Mouse (Mus musculus) liver, postnatal 0 days (tissue): Measurements from ENCODE around the gene Nell1. TPM values are rescaled to one million over a fixed set of nuclear protein-coding genes. Genes with fewer than 3 reads are reported as not detected.

Source experiments
- ATAC-seq: fragments of 200-750 bp; cut with Nextera tagmentation; 2 replicates; pipeline ENCODE4 v1.8.0; 2017; ENCODE audit warnings: mild to moderate bottlenecking, moderate library complexity
- DNase-seq: peaks from one replicate; pipeline ENCODE4 v3.0.0-alpha.2; 2016
- H3K27ac ChIP-seq: fragments of 300-500 bp; sonication (generic); 2 replicates; pipeline ENCODE4 v1.5.1; 2014; ENCODE audit warnings: antibody characterized with exemption, moderate library complexity, mild to moderate bottlenecking, low read depth
- H3K27me3 ChIP-seq: fragments of 300-500 bp; sonication (generic); 2 replicates; pipeline ENCODE4 v1.6.1; 2014; ENCODE audit warnings: low read length, control low read depth, mixed read lengths; ENCODE audit not compliant: insufficient read depth
- H3K36me3 ChIP-seq: fragments of 300-500 bp; sonication (generic); replicated peaks from 2 replicates; pipeline ENCODE4 v1.6.1; 2014; ENCODE audit warnings: mild to moderate bottlenecking, control low read depth, low read length, moderate library complexity, mixed read lengths; ENCODE audit not compliant: insufficient read depth
- H3K4me1 ChIP-seq: fragments of 300-500 bp; sonication (generic); 2 replicates; pipeline ENCODE4 v1.6.1; 2014; ENCODE audit warnings: antibody characterized with exemption, mild to moderate bottlenecking, control low read depth; ENCODE audit not compliant: insufficient read depth
- H3K4me2 ChIP-seq: fragments of 300-500 bp; sonication (generic); 2 replicates; pipeline ENCODE4 v1.6.1; 2014; ENCODE audit warnings: low read depth, mild to moderate bottlenecking, low read length, moderate library complexity, mixed read lengths
- H3K4me3 ChIP-seq: fragments of 300-500 bp; sonication (generic); 2 replicates; pipeline ENCODE4 v1.5.1; 2014; ENCODE audit warnings: low read depth, low read length
- H3K9ac ChIP-seq: fragments of 300-500 bp; sonication (generic); replicated peaks from 2 replicates; pipeline ENCODE4 v1.6.1; 2014; ENCODE audit warnings: mild to moderate bottlenecking, moderate library complexity
- H3K9me3 ChIP-seq: fragments of 300-500 bp; sonication (generic); 2 replicates; pipeline ENCODE4 v1.6.1; 2016; ENCODE audit warnings: mild to moderate bottlenecking, control low read depth, low read length, mixed read lengths
- CTCF ChIP-seq: sonication (generic); IDR thresholded peaks from 2 replicates; pipeline ENCODE4 v1.5.1; 2016; ENCODE audit warnings: antibody characterized with exemption, low read depth
- EP300 ChIP-seq: IDR thresholded peaks from 2 replicates; pipeline ENCODE4 v1.6.1; 2016; ENCODE audit warnings: antibody characterized with exemption, low read depth, mild to moderate bottlenecking
- WGBS: fragments of 180-500 bp; shearing (Covaris S2); extraction: QIAGEN DNeasy Blood & Tissue Kit; methylation state at CpG from one replicate; pipeline ENCODE4 v1.1.7; 2014; ENCODE audit not compliant: insufficient replicate concordance; 5-methylcytosine and 5-hydroxymethylcytosine counted together
- polyA plus RNA-seq: library from polyadenylated mRNA; unstranded; fragments of >200 nt; fragmentation: Nextera tagmentation; extraction: Ambion mirVana; gene quantifications from 2 replicates; pipeline ENCODE4 v1.2.1, GENCODE M21; 2015

The Nell1 gene
- polyA plus RNA-seq, 1 experiment from 2014 or later = not detected

GRCm38 (mm10) chr7:50168778-50169177, 194.1 kb downstream of the Nell1 start:
- Histone ChIP-seq H3K9me3 (no peaks in the 10 kb centered on the region), H3K27ac (no peak overlapping the region), H3K27me3 (no peaks in the 10 kb centered on the region), H3K36me3 (no peaks in the 10 kb centered on the region), H3K4me3 (no peak overlapping the region), H3K4me2 (no peak overlapping the region), H3K9ac (no peak overlapping the region), H3K4me1 (no peaks in the 10 kb centered on the region)
- no peak for TF ChIP-seq EP300
- TF ChIP-seq CTCF = no peak
- DNase-seq = no peak
- ATAC-seq = no peak

GRCm38 (mm10) chr7:50186306-50186705, 211.6 kb downstream of the Nell1 start:
- TF ChIP-seq CTCF (no peak), EP300 (no peak)
- 76% methylated on average over 6 of the region's 6 CpGs for whole genome bisulfite sequencing
- Histone ChIP-seq H3K4me2 (no peak overlapping the region), H3K4me3 (no peak overlapping the region), H3K36me3 (no peaks in the 10 kb centered on the region), H3K27me3 (no peaks in the 10 kb centered on the region), H3K27ac (no peak overlapping the region), H3K9ac (no peak overlapping the region), H3K4me1 (no peaks in the 10 kb centered on the region), H3K9me3 (no peaks in the 10 kb centered on the region)
- no peak for ATAC-seq
- DNase-seq = no peak

DNA sequence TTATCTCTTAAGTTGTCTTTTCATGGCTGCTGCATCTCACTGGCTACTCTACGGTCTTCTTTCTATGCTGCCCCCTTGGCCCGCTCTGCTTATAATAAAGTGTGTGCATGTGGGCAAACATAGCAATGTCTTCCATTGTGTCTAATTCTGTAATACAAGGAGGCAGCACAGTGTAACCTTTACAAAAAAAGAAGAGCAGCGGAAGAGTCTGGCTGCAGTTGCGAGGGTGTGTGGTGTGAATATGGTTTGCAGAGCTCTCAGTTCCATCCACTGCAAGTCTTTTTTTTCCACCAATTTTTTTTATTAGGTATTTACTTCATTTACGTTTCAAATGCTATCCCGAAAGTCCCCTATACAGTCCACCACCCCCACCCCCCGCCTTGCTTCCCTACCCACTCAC, 219.3 kb downstream of the Nell1 start:
- H3K9me3 ChIP-seq = no peaks in the 10 kb centered on the region; the same call in 1 of the 2 replicates
- H3K27me3 ChIP-seq = no peaks in the 10 kb centered on the region
- H3K9ac ChIP-seq = no peak overlapping the region
- H3K4me1 ChIP-seq = no peaks in the 10 kb centered on the region
- H3K27ac ChIP-seq = no peak overlapping the region
- no peak for DNase-seq
- H3K4me3 ChIP-seq = no peak overlapping the region
- no peak for ATAC-seq
- H3K36me3 ChIP-seq = no peaks in the 10 kb centered on the region
- no peak overlapping the region for H3K4me2 ChIP-seq
- WGBS = 78% methylated on average over 7 of the region's 7 CpGs
- TF ChIP-seq EP300 (no peak), CTCF (no peak)

DNA sequence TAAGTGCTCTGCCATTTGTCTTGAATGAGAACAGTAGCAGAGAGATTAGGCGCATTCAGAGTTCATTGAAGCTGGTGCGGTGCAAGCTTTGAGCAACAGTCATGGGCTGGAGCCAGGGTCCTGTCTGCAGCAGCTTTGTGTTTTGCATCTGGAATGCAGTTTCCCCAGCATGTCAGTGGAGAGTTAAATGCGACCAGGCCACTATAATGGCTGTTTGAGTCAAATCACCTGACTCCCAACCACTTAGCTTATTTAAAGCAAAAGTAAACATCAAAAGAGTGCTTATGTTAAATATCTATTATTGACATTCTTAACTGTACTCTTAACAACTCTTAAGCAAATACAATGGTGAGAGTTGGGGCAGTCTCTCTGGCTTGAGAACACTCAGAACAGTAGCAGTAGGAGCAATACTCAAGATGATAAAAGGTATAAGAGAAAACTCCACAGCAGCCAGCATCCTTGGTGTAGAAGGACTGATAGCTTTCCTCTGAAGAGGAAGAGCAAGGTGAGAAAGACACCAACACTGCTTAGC, 220.5 kb downstream of the Nell1 start:
- H3K4me1 ChIP-seq = no peaks in the 10 kb centered on the region
- 51% methylated on average over 3 of the region's 3 CpGs for WGBS
- DNase-seq (no peak), ATAC-seq (no peak)
- TF ChIP-seq EP300 (no peak), CTCF (no peak)
- H3K27ac ChIP-seq = no peak overlapping the region
- H3K36me3 ChIP-seq = no peaks in the 10 kb centered on the region
- H3K4me2 ChIP-seq = no peak overlapping the region
- H3K9ac ChIP-seq = no peak overlapping the region
- no peaks in the 10 kb centered on the region for H3K27me3 ChIP-seq
- no peaks in the 10 kb centered on the region; the same call in 1 of the 2 replicates for H3K9me3 ChIP-seq
- H3K4me3 ChIP-seq = no peak overlapping the region

DNA sequence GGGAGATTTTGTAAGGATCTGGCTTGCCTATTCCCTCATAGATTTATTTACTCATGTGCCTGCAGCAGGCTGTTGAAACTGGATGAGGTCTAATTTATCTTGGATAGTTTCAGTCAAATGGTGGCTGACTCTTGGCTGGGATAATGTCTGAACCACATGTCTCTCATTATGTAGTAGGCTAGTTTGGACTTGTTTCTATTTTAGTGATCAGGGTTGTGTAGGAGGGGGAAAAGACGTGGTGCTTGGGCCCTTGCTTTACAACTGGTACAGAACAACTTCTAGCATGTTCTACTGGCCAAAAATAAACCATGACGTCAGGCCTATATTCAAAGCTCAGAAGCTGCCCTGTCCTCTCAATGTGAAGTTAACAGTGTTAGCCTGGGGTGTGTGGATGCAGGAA, 230.6 kb downstream of the Nell1 start:
- no peak overlapping the region for H3K27ac ChIP-seq
- 43% methylated on average over 2 of the region's 2 CpGs for WGBS
- no peak overlapping the region for H3K4me3 ChIP-seq
- H3K27me3 ChIP-seq = no peaks in the 10 kb centered on the region
- DNase-seq (no peak), ATAC-seq (no peak)
- H3K4me2 ChIP-seq = no peak overlapping the region
- no peak overlapping the region for H3K9ac ChIP-seq
- TF ChIP-seq CTCF = no peak
- no peak for TF ChIP-seq EP300
- H3K9me3 ChIP-seq = no peaks in the 10 kb centered on the region
- H3K36me3 ChIP-seq = no peaks in the 10 kb centered on the region
- H3K4me1 ChIP-seq = no peaks in the 10 kb centered on the region

DNA sequence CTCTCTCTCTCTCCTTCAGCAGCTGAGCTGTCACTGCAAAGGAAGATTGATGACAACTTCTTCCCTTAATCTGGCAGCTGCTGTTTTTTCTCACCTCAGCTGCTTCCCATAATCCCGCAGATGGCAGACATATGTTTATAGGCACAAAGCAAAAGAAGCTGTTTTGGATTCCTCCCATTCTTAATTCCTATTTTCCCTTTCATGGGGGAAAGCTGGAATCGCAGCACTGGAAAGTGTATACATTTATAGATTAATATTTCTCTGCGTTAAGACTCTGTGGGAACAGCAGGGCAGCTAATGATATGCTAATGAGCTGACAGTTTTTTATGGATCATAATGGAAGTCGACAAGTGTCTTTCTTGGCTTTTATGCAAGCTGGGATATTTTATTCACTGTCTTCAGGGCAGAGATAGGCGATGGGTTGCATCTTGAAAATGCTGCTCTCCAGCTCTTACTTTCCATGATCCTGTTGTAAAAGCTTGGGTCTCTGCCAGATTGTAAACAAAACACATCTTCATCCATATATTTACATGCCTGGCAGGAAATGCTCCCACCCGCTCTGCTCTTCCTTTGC, 236.1 kb downstream of the Nell1 start:
- Histone ChIP-seq H3K4me1 (no peaks in the 10 kb centered on the region), H3K27me3 (no peaks in the 10 kb centered on the region), H3K4me2 (no peak overlapping the region), H3K9me3 (no peaks in the 10 kb centered on the region), H3K36me3 (no peaks in the 10 kb centered on the region), H3K9ac (no peak overlapping the region), H3K27ac (no peak overlapping the region), H3K4me3 (no peak overlapping the region)
- ATAC-seq (no peak), DNase-seq (no peak)
- WGBS = 43% methylated on average over 6 of the region's 6 CpGs
- TF ChIP-seq CTCF (no peak), EP300 (no peak)

- DNase-seq = no peak
- no peaks in the 10 kb centered on the region for H3K36me3 ChIP-seq
- no peaks in the 10 kb centered on the region for H3K27me3 ChIP-seq
- no peaks in the 10 kb centered on the region for H3K4me1 ChIP-seq
- ATAC-seq = no peak
- no peaks in the 10 kb centered on the region; the same call in 1 of the 2 replicates for H3K9me3 ChIP-seq
- no peak for TF ChIP-seq EP300
- TF ChIP-seq CTCF = no peak
- no peak overlapping the region for H3K9ac ChIP-seq
- H3K4me2 ChIP-seq = no peak overlapping the region
- no peak overlapping the region for H3K4me3 ChIP-seq
- no peak overlapping the region for H3K27ac ChIP-seq
These were observed 247.2 kb downstream of the Nell1 start for GRCm38 (mm10) chr7:50221849-50222248.
